Mouse (Mus musculus) kidney, postnatal 0 days (tissue): ENCODE measurements at regions not wholly inside any gene's neighbourhood (a gene's known extent, or its start where the extent isn't known, plus 50 kb on each side); places are given as distances from the start of the nearest gene placed in this dataset.

Experiments used
- ATAC-seq: fragments of 200-750 bp; cut with Nextera tagmentation; replicated peaks from 2 replicates; pipeline ENCODE4 v1.8.0; 2017; ENCODE audit warnings: low read depth, moderate number of reproducible peaks, moderate TSS enrichment, moderate library complexity; ENCODE audit not compliant: low FRiP score
- DNase-seq: peaks from one replicate; pipeline ENCODE4 v3.0.0-alpha.2; 2016; ENCODE audit warnings: low spot score
- H3K27ac ChIP-seq: fragments of 300-500 bp; sonication (generic); 2 replicates; pipeline ENCODE4 v1.5.1; 2014; ENCODE audit warnings: mild to moderate bottlenecking
- H3K27me3 ChIP-seq: fragments of 300-500 bp; sonication (generic); 2 replicates; pipeline ENCODE4 v1.6.1; 2014; ENCODE audit warnings: low read length, mixed read lengths; ENCODE audit not compliant: insufficient read depth
- H3K36me3 ChIP-seq: fragments of 300-500 bp; sonication (generic); 2 replicates; pipeline ENCODE4 v1.6.1; 2014; ENCODE audit warnings: low read length, mixed read lengths; ENCODE audit not compliant: insufficient read depth
- H3K4me1 ChIP-seq: fragments of 300-500 bp; sonication (generic); replicated peaks from 2 replicates; pipeline ENCODE4 v1.6.1; 2014; ENCODE audit warnings: antibody characterized with exemption, low read length, mixed read lengths; ENCODE audit not compliant: insufficient read depth
- H3K4me2 ChIP-seq: fragments of 300-500 bp; sonication (generic); 2 replicates; pipeline ENCODE4 v1.6.1; 2014; ENCODE audit warnings: mild to moderate bottlenecking, low read length, moderate library complexity, mixed read lengths
- H3K4me3 ChIP-seq: fragments of 300-500 bp; sonication (generic); replicated peaks from 2 replicates; pipeline ENCODE4 v1.5.1; 2014; ENCODE audit warnings: low read depth, low read length
- H3K9ac ChIP-seq: fragments of 300-500 bp; sonication (generic); 2 replicates; pipeline ENCODE4 v1.6.1; 2014; ENCODE audit warnings: low read depth, low read length
- H3K9me3 ChIP-seq: fragments of 300-500 bp; sonication (generic); replicated peaks from 2 replicates; pipeline ENCODE4 v1.6.1; 2016; ENCODE audit warnings: low read length, inconsistent platforms, mixed read lengths
- CTCF ChIP-seq: IDR thresholded peaks from 2 replicates; pipeline ENCODE4 v1.5.1; 2016; ENCODE audit warnings: antibody characterized with exemption, low read depth, mild to moderate bottlenecking, moderate library complexity
- WGBS: fragments of 180-500 bp; shearing (Covaris S2); extraction: QIAGEN DNeasy Blood & Tissue Kit; methylation state at CpG from one replicate; pipeline ENCODE4 v1.1.7; 2014; 5-methylcytosine and 5-hydroxymethylcytosine counted together

- H3K4me2 ChIP-seq: no peak overlapping the region
- no peak for ATAC-seq
- 75% methylated on average over 5 of the region's 5 CpGs for WGBS
These were observed 1373.7 kb upstream of the Pcdh20 start for GRCm38 (mm10) chr14:89844888-89845287.

GRCm38 (mm10) chr14:89826731-89827130 lies 1355.5 kb upstream of the Pcdh20 start:
- TF ChIP-seq CTCF: no peak
- Histone ChIP-seq H3K9ac (no peak overlapping the region), H3K27me3 (no peaks in the 10 kb centered on the region), H3K4me1 (no peaks in the 10 kb centered on the region), H3K36me3 (no peaks in the 10 kb centered on the region), H3K27ac (no peak overlapping the region), H3K4me2 (no peak overlapping the region), H3K9me3 (no peaks in the 10 kb centered on the region), H3K4me3 (no peak overlapping the region)
- no peak for ATAC-seq
- peak; percentile 15 for DNase-seq
- 63% methylated on average over 1 of the region's 1 CpGs for WGBS

More at GRCm38 (mm10) chr14:89844888-89845287, 1373.7 kb upstream of the Pcdh20 start:
- Histone ChIP-seq H3K27ac (no peak overlapping the region), H3K4me3 (no peak overlapping the region), H3K9me3 (no peaks in the 10 kb centered on the region), H3K9ac (no peak overlapping the region), H3K4me1 (no peaks in the 10 kb centered on the region), H3K36me3 (no peaks in the 10 kb centered on the region), H3K27me3 (no peaks in the 10 kb centered on the region)
- TF ChIP-seq CTCF: no peak
- DNase-seq: no peak

- H3K9me3 ChIP-seq: no peaks in the 10 kb centered on the region
- H3K4me2 ChIP-seq: no peak overlapping the region
- ATAC-seq (no peak), DNase-seq (no peak)
- TF ChIP-seq CTCF: no peak
- H3K27ac ChIP-seq: no peak overlapping the region
- H3K36me3 ChIP-seq: no peaks in the 10 kb centered on the region
- WGBS: 88% methylated on average over 7 of the region's 7 CpGs
- H3K9ac ChIP-seq: no peak overlapping the region
- H3K4me1 ChIP-seq: no peaks in the 10 kb centered on the region
- H3K27me3 ChIP-seq: no peaks in the 10 kb centered on the region
- H3K4me3 ChIP-seq: no peak overlapping the region
These were observed 1354.8 kb upstream of the Pcdh20 start for GRCm38 (mm10) chr14:89826001-89826400.

GRCm38 (mm10) chr14:89823436-89823835 lies 1352.2 kb upstream of the Pcdh20 start:
- Histone ChIP-seq H3K4me1 (no peaks in the 10 kb centered on the region), H3K4me2 (no peak overlapping the region), H3K4me3 (no peak overlapping the region), H3K36me3 (no peaks in the 10 kb centered on the region), H3K27ac (no peak overlapping the region), H3K27me3 (no peaks in the 10 kb centered on the region), H3K9me3 (no peaks in the 10 kb centered on the region), H3K9ac (no peak overlapping the region)
- DNase-seq (peak; percentile 45), ATAC-seq (no peak)
- WGBS: 29% methylated on average over 4 of the region's 4 CpGs
- no peak for TF ChIP-seq CTCF

- Histone ChIP-seq H3K27ac (no peak overlapping the region), H3K36me3 (no peaks in the 10 kb centered on the region), H3K4me2 (no peak overlapping the region), H3K4me1 (no peaks in the 10 kb centered on the region), H3K27me3 (no peaks in the 10 kb centered on the region), H3K4me3 (no peak overlapping the region), H3K9ac (no peak overlapping the region), H3K9me3 (no peaks in the 10 kb centered on the region)
- DNase-seq (no peak), ATAC-seq (no peak)
- 80% methylated on average over 5 of the region's 5 CpGs for WGBS
- no peak for TF ChIP-seq CTCF
These were observed 1351.0 kb upstream of the Pcdh20 start for GRCm38 (mm10) chr14:89822207-89822606.

- no peak overlapping the region for H3K4me2 ChIP-seq
- no peak overlapping the region for H3K27ac ChIP-seq
- no peak for TF ChIP-seq CTCF
- H3K9me3 ChIP-seq: no peaks in the 10 kb centered on the region
- no peak overlapping the region for H3K4me3 ChIP-seq
- H3K4me1 ChIP-seq: no peaks in the 10 kb centered on the region
- WGBS: 67% methylated on average over 1 of the region's 1 CpGs
- H3K27me3 ChIP-seq: no peaks in the 10 kb centered on the region
- H3K9ac ChIP-seq: no peak overlapping the region
- H3K36me3 ChIP-seq: no peaks in the 10 kb centered on the region
- no peak for ATAC-seq
- no peak for DNase-seq
These were observed 1335.6 kb upstream of the Pcdh20 start for GRCm38 (mm10) chr14:89806825-89807224.

- WGBS: 77% methylated on average over 2 of the region's 2 CpGs
- no peak for TF ChIP-seq CTCF
- no peak for ATAC-seq
These were observed 1333.6 kb upstream of the Pcdh20 start for GRCm38 (mm10) chr14:89804677-89805234.

More at GRCm38 (mm10) chr14:89804677-89805234, 1333.6 kb upstream of the Pcdh20 start:
- H3K4me2 ChIP-seq: no peak overlapping the region
- no peaks in the 10 kb centered on the region for H3K4me1 ChIP-seq
- H3K27me3 ChIP-seq: no peaks in the 10 kb centered on the region
- no peaks in the 10 kb centered on the region for H3K36me3 ChIP-seq
- no peak overlapping the region for H3K27ac ChIP-seq
- H3K4me3 ChIP-seq: no peak overlapping the region
- DNase-seq: no peak
- H3K9me3 ChIP-seq: no peaks in the 10 kb centered on the region
- no peak overlapping the region for H3K9ac ChIP-seq
